Mouse (Mus musculus) heart, postnatal 0 days (tissue): ENCODE measurements around the gene H2al1n. TPM values are rescaled to one million over a fixed set of nuclear protein-coding genes. Genes with fewer than 3 reads are reported as not detected.
A peak's percentile ranks its signal among the peaks of the same experiment; 100 is the strongest.
"Not testable (repeated sequence)": the region's sequence is repeated elsewhere in the genome, so short reads cannot be mapped to it uniquely, and the experiment has no call there.

Source experiments
- ATAC-seq: fragments of 200-750 bp; cut with Nextera tagmentation; 2 replicates; pipeline ENCODE4 v1.8.0; 2017; ENCODE audit warnings: low read depth, moderate number of reproducible peaks, moderate library complexity; ENCODE audit not compliant: insufficient read depth
- DNase-seq: peaks from one replicate; pipeline ENCODE4 v3.0.0-alpha.2; 2016; ENCODE audit warnings: low spot score
- H3K27ac ChIP-seq: fragments of 300-500 bp; sonication (generic); 2 replicates; pipeline ENCODE4 v1.5.1; 2014; ENCODE audit warnings: low read depth, mild to moderate bottlenecking
- H3K27me3 ChIP-seq: fragments of 300-500 bp; sonication (generic); 2 replicates; pipeline ENCODE4 v1.6.1; 2014; ENCODE audit warnings: low read length, mixed read lengths; ENCODE audit not compliant: control insufficient read depth, insufficient read depth
- H3K36me3 ChIP-seq: fragments of 300-500 bp; sonication (generic); replicated peaks from 2 replicates; pipeline ENCODE4 v1.6.1; 2014; ENCODE audit warnings: low read length, mixed read lengths; ENCODE audit not compliant: control insufficient read depth, insufficient read depth
- H3K4me1 ChIP-seq: fragments of 300-500 bp; sonication (generic); 2 replicates; pipeline ENCODE4 v1.6.1; 2014; ENCODE audit warnings: antibody characterized with exemption; ENCODE audit not compliant: control insufficient read depth, insufficient read depth
- H3K4me2 ChIP-seq: fragments of 300-500 bp; sonication (generic); 2 replicates; pipeline ENCODE4 v1.6.1; 2014; ENCODE audit warnings: low read depth, mild to moderate bottlenecking, low read length, moderate library complexity
- H3K4me3 ChIP-seq: fragments of 300-500 bp; sonication (generic); 2 replicates; pipeline ENCODE4 v1.5.1; 2014; ENCODE audit warnings: low read depth, low read length
- H3K9ac ChIP-seq: fragments of 300-500 bp; sonication (generic); replicated peaks from 2 replicates; pipeline ENCODE4 v1.6.1; 2014; ENCODE audit warnings: low read depth, low read length, mixed read lengths
- H3K9me3 ChIP-seq: fragments of 300-500 bp; sonication (generic); replicated peaks from 2 replicates; pipeline ENCODE4 v1.6.1; 2016; ENCODE audit warnings: low read length; ENCODE audit not compliant: control insufficient read depth
- CTCF ChIP-seq: IDR thresholded peaks from 2 replicates; pipeline ENCODE4 v1.5.1; 2016; ENCODE audit warnings: antibody characterized with exemption, control low read depth, low read depth
- EP300 ChIP-seq: IDR thresholded peaks from 2 replicates; pipeline ENCODE4 v1.6.1; 2016; ENCODE audit warnings: antibody characterized with exemption, low read depth
- WGBS: fragments of 180-500 bp; shearing (Covaris S2); extraction: QIAGEN DNeasy Blood & Tissue Kit; methylation state at CpG from one replicate; pipeline ENCODE4 v1.1.7; 2014; 5-methylcytosine and 5-hydroxymethylcytosine counted together
- polyA plus RNA-seq: library from polyadenylated mRNA; unstranded; fragments of >200 nt; fragmentation: Nextera tagmentation; extraction: Ambion mirVana; gene quantifications from 2 replicates; pipeline ENCODE4 v1.2.1, GENCODE M21; 2015
- total RNA-seq: library from RNA; depleted of rRNA; stranded (reverse); fragments of >200 nt; gene quantifications from 2 replicates; pipeline ENCODE4 v1.2.3, GENCODE M21; 2014; ENCODE audit warnings: low replicate concordance; rRNA removed

Gene H2al1n
- total RNA-seq = not detected in 2 replicates
- not detected in 2 replicates for polyA plus RNA-seq

- H3K4me2 ChIP-seq, H3K4me3 ChIP-seq, DNase-seq, H3K27me3 ChIP-seq, H3K9me3 ChIP-seq, H3K4me1 ChIP-seq, H3K27ac ChIP-seq, ATAC-seq, H3K9ac ChIP-seq, H3K36me3 ChIP-seq: not testable (repeated sequence)
- WGBS = 69% methylated on average over 3 of the region's 3 CpGs
Measured at GRCm38 (mm10) chrX:14210848-14211247, at the start of gene H2al1n. Gene H2al1n, plus strand, starts transcription at chrX:14211148.

GRCm38 (mm10) chrX:14199284-14199683, 11.7 kb upstream of the H2al1n start:
- no peak for DNase-seq
- no peak for ATAC-seq

DNA sequence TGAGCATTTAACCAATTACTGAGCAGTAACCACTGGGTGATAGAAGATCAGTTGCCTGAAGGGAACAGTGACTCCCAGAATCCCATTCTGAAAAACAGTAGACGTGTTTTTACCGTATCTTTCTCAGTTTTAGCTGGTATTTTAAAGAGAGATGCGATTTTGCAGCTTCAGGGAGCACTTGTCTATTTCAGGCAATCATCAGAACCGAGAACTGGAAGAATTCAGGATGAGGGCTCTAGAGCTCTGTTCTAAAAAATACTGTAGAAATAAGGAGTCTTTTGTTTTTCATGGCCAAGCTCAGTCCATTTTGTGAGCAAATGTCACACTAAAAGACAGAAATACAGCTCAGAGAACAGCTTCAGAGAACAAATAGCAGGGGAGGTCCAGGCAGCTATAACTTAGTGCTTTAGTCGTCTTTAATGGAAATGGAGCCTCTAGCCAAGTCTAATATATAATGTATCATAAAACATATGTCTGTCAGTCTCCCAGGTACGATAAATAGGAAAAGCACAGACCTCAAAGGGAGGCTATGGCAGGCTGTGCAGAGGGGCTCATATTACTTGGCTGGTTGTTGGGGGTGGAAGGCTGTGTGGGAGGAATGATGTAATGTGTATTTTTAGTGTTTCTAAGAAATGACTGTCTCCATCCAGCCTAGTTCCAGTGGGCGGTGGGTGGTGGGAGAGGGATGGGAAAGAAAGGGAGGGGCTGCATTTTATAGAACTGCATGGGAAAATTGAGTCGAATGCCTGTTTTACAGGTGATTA, 4.7 kb upstream of the H2al1n start:
- peak; percentile 63; the same call in 1 of the 2 replicates for ATAC-seq

More at GRCm38 (mm10) chrX:14199284-14199683, 11.7 kb upstream of the H2al1n start:
- Histone ChIP-seq H3K4me3 (no peak overlapping the region), H3K27me3 (no peaks in the 10 kb centered on the region), H3K9ac (no peak overlapping the region), H3K9me3 (no peaks in the 10 kb centered on the region), H3K27ac (no peak overlapping the region), H3K4me2 (no peak overlapping the region), H3K36me3 (no peaks in the 10 kb centered on the region), H3K4me1 (no peaks in the 10 kb centered on the region)
- WGBS = 66% methylated on average over 4 of the region's 4 CpGs
- no peak for TF ChIP-seq EP300
- TF ChIP-seq CTCF = no peak

DNA sequence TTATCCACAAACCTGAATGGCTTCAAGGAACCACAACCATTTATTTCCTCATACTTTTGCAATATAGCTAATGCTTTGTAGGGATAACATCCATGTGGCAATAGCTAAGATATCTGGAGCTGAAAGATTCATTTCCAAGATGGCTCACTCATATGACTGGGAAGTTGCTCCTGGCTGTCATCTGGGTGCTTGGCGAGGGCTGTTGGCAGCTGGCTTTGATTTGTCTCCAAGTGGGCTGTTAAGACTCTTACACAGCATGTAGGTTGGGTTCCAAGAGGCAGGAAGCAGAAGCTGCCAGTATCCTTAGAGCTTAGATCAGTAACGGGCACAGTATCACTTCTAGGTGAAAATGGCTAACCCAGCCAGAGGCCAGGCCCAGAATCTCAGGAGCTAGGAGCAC, 18.3 kb downstream of the H2al1n start:
- H3K4me1 ChIP-seq = no peaks in the 10 kb centered on the region
- WGBS = 51% methylated on average over 2 of the region's 2 CpGs

More for the DNA sequence above, 4.7 kb upstream of the H2al1n start:
- H3K9me3 ChIP-seq = no peaks in the 10 kb centered on the region
- H3K27ac ChIP-seq = 0 out of 2 replicates have a peak overlapping the region, but pooled peaks have one; percentile 1
- no peaks in the 10 kb centered on the region for H3K27me3 ChIP-seq
- no peak for TF ChIP-seq EP300
- TF ChIP-seq CTCF = no peak
- no peak overlapping the region for H3K4me3 ChIP-seq
- DNase-seq = peak; percentile 39
- no peak overlapping the region for H3K9ac ChIP-seq
- H3K4me2 ChIP-seq = no peak overlapping the region
- no peaks in the 10 kb centered on the region for H3K36me3 ChIP-seq
- H3K4me1 ChIP-seq = no peaks in the 10 kb centered on the region
- 37% methylated on average over 8 of the region's 8 CpGs for WGBS

DNA sequence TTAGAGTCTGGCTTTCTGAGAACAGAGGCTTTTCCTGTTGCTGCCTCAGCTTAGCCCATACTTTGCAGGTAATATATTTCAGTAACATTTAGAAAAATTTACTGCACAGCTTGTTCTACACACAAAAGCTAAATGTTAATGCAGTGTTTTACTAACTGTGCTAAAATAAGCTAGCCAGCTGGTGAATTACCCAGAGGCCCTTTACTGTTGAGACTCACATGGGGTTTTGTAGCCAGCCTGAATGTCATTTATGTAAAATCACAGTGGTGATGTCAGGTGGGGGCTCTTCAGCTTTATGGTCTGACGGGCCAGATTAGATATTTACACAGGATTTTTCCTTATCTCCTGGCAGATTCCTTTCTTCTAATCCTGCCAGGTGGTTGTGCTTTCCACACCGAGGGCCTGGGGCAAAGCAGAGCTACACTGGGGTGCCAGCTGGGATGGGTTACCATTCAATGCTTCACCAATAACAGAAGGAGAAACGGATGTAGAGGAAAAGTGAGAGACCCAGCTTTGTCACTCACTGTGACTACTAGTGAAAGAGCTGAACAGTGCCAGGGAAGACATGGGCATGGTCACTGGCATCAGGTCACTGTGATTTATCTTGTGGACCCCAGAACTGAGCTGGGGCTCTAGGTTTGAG, 48.8 kb downstream of the H2al1n start:
- 41% methylated on average over 3 of the region's 3 CpGs for WGBS
- Histone ChIP-seq H3K9me3 (no peaks in the 10 kb centered on the region), H3K27ac (no peak overlapping the region), H3K4me3 (no peak overlapping the region), H3K4me2 (no peak overlapping the region), H3K9ac (no peak overlapping the region), H3K36me3 (no peaks in the 10 kb centered on the region), H3K4me1 (no peaks in the 10 kb centered on the region), H3K27me3 (no peaks in the 10 kb centered on the region)
- TF ChIP-seq CTCF (no peak), EP300 (no peak)
- ATAC-seq = no peak
- DNase-seq = no peak

More for the DNA sequence above, 18.3 kb downstream of the H2al1n start:
- no peak for ATAC-seq
- no peaks in the 10 kb centered on the region for H3K27me3 ChIP-seq
- no peaks in the 10 kb centered on the region for H3K36me3 ChIP-seq
- TF ChIP-seq EP300 (no peak), CTCF (no peak)
- H3K4me3 ChIP-seq = no peak overlapping the region
- H3K4me2 ChIP-seq = no peak overlapping the region
- no peak overlapping the region for H3K9ac ChIP-seq
- H3K27ac ChIP-seq = no peak overlapping the region
- DNase-seq = no peak
- H3K9me3 ChIP-seq = no peaks in the 10 kb centered on the region
